ENCODE assay signal across 19 mouse cellular contexts in the genomic region with DNA sequence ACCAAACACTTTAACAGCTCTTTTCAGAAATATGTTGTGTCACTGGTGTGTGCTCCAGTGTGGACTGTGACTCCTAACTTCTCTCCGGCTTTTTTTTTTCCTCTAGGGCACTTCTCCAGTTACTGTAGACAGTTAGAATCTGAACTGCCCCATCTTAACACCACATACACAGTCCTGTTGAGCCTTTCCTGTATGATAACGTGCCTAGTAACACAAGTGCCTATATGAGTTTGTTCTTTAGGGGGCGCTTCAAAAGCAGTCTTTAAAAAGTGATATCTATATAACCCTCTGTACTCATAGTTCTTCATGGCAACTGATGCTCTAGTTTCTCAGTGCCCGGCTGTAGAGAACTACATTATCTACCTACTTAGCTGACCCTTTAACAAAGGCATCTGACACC. TPM values are rescaled to one million over a fixed set of nuclear protein-coding genes. Genes with fewer than 3 reads are reported as not detected.
DNase-seq lines count a peak whose midpoint lies in the region; ATAC-seq and TF ChIP-seq lines count a peak whose summit lies in the region.
"Had no signal": no experiment of that assay in that cellular context is flagged by ENCODE, and none has a peak within 500 bp of the region (broad histone marks: within the 10 kb centered on the region; RNA-seq: fewer than 3 reads in every experiment).

No protein-coding gene starts in this region.

- dilution Hi-C loops in CH12.LX (cut with MboI; ENCODE audit: extremely low pct_ligation_motif_present, extremely low pct_unique_long_range_greater_than_20kb, low sequenced_read_pairs): no loop called here

- no peak for DNase-seq in layer of hippocampus, adult 2 months (ENCODE audit: low spot score in 2 of 2)
- DNase-seq in layer of hippocampus, adult 9-11 months: no peak
- DNase-seq in 3T3-L1 (ENCODE audit: low read depth, low spot score) (peak; percentile 21), CH12.LX (ENCODE audit: extremely low read depth) (no peak), liver (no peak)
- no peak for DNase-seq in lung, postnatal 25 days (ENCODE audit: low spot score)
- DNase-seq: adrenal gland, adult 8-10 months; adrenal gland, postnatal 36 days; cerebellum, adult 8-10 months; cerebellum, postnatal 14 days; gastrocnemius, postnatal 14 days; heart, postnatal 36 days had no signal

- no peak overlapping the region for H3K4me3 ChIP-seq in layer of hippocampus, adult 2 months
- H3K4me3 ChIP-seq in CH12.LX (replicated peaks in 1 of 3; ENCODE audit: low read depth in 2 of 3, low read length in 2 of 3, poor library complexity in 1 of 3): no peak overlapping the region
- H3K4me3 ChIP-seq: embryonic facial prominence, embryonic 13.5 days; forebrain, embryonic 13.5 days; heart, embryonic 13.5 days; hindbrain, embryonic 15.5 days had no signal

- H3K4me1 ChIP-seq in CH12.LX (ENCODE audit: control insufficient read depth in 1 of 2, insufficient read depth in 2 of 2): no peaks in the 10 kb centered on the region
- H3K4me1 ChIP-seq: embryonic facial prominence, embryonic 13.5 days; forebrain, embryonic 13.5 days; heart, embryonic 13.5 days; hindbrain, embryonic 15.5 days had no signal

- H3K9me3 ChIP-seq in CH12.LX (replicated peaks; ENCODE audit: low read length): no peaks in the 10 kb centered on the region
- H3K9me3 ChIP-seq: embryonic facial prominence, embryonic 13.5 days; forebrain, embryonic 13.5 days; heart, embryonic 13.5 days; hindbrain, embryonic 15.5 days had no signal

- no peaks in the 10 kb centered on the region for H3K79me2 ChIP-seq in CH12.LX (replicated peaks; ENCODE audit: control insufficient read depth, extremely low read depth, insufficient read depth, poor library complexity, severe bottlenecking)

- H3K9ac ChIP-seq in CH12.LX (ENCODE audit: insufficient read depth, low read depth): no peak overlapping the region
- H3K9ac ChIP-seq: embryonic facial prominence, embryonic 13.5 days; forebrain, embryonic 13.5 days; forebrain, postnatal 0 days; heart, embryonic 13.5 days; hindbrain, embryonic 15.5 days had no signal

- TF ChIP-seq RAD21 in CH12.LX (IDR thresholded peaks at IDR 0.05; ENCODE audit: low read depth, low read length): peak; percentile 6

- peak; percentile 18; the same call in 1 of the 2 replicates for TF ChIP-seq CTCF in layer of hippocampus, adult 2 months (conservative IDR thresholded peaks at IDR 0.05)
- peak in 1 of 2 experiments; percentile 52; a peak in 2 of 4 replicates for TF ChIP-seq CTCF in CH12.LX (conservative IDR thresholded peaks at IDR 0.05 in 1 of 2, IDR thresholded peaks at IDR 0.05 in 1 of 2; ENCODE audit: low read depth in 2 of 2, low read length in 2 of 2)

- in situ Hi-C loops in CH12.LX (cut with MboI; ENCODE audit: low pct_ligation_motif_present, low pct_unique_long_range_greater_than_20kb, low sequenced_read_pairs): no loop called here

- TF ChIP-seq POLR2A in CH12.LX (IDR thresholded peaks at IDR 0.05; ENCODE audit: low read depth, low read length): no peak

- H3K27me3 ChIP-seq in CH12.LX (replicated peaks): no peaks in the 10 kb centered on the region
- H3K27me3 ChIP-seq: embryonic facial prominence, embryonic 13.5 days; forebrain, embryonic 13.5 days; heart, embryonic 13.5 days; hindbrain, embryonic 15.5 days had no signal

- H3K36me3 ChIP-seq in CH12.LX (replicated peaks in 1 of 2; ENCODE audit: control insufficient read depth in 1 of 2, insufficient read depth in 1 of 2, low read length in 1 of 2): no peaks in the 10 kb centered on the region
- H3K36me3 ChIP-seq: embryonic facial prominence, embryonic 13.5 days; heart, embryonic 13.5 days; hindbrain, embryonic 15.5 days had no signal

- no peak overlapping the region for H3K27ac ChIP-seq in layer of hippocampus, adult 2 months
- H3K27ac ChIP-seq in CH12.LX (ENCODE audit: insufficient read depth, low read depth): no peak overlapping the region
- H3K27ac ChIP-seq: embryonic facial prominence, embryonic 13.5 days; forebrain, embryonic 13.5 days; heart, embryonic 13.5 days; hindbrain, embryonic 15.5 days had no signal

- no peak for TF ChIP-seq EP300 in CH12.LX (IDR thresholded peaks at IDR 0.05; ENCODE audit: low read length)

- peak; percentile 68 for ATAC-seq in megakaryocyte progenitor cell, adult 5-6 weeks (replicated peaks; ENCODE audit: poor library complexity)
- ATAC-seq in erythroid progenitor cell, adult 5-6 weeks (replicated peaks; ENCODE audit: low FRiP score, poor library complexity, severe bottlenecking): no peak
- ATAC-seq: forebrain, embryonic 13.5 days; forebrain, postnatal 0 days had no signal

- peak overlapping the region; percentile 21; the same call in 1 of the 2 replicates for H3K4me2 ChIP-seq in CH12.LX (ENCODE audit: insufficient read depth, low read depth, poor library complexity, severe bottlenecking)
- H3K4me2 ChIP-seq: embryonic facial prominence, embryonic 13.5 days; forebrain, embryonic 13.5 days; heart, embryonic 13.5 days; hindbrain, embryonic 15.5 days had no signal

TF ChIP-seq in CH12.LX, 34 proteins besides CTCF, POLR2A, EP300 and RAD21:
- no peak for TF ChIP-seq ZNF384 (IDR thresholded peaks at IDR 0.05; ENCODE audit: low read depth, low read length)
- TF ChIP-seq RCOR1 (conservative IDR thresholded peaks at IDR 0.05; ENCODE audit: low read depth, low read length): no peak
- no peak for TF ChIP-seq CHD1 (IDR thresholded peaks at IDR 0.05; ENCODE audit: low read depth, low read length)
- TF ChIP-seq ZMIZ1 (IDR thresholded peaks at IDR 0.05; ENCODE audit: low read depth, low read length): no peak

RNA-seq across cellular contexts. Expression of a gene that starts 27.3 kb away (rescaled TPM):
- 1 to 10 TPM; 2.6 to 2.8 TPM for total RNA-seq in layer of hippocampus, adult 2 months (2021)
- total RNA-seq in CH12.LX (2012; rRNA removed) (0.67 and 1.2 TPM in 2 replicates), CH12.LX (2014; rRNA removed) (1.3 and 1.9 TPM in 2 replicates)
- polyA plus RNA-seq in CH12.LX (2012; ENCODE audit: insufficient read length, low read depth): 0.82 and 1.3 TPM in 2 replicates
- 2.0 and 4.1 TPM in 2 replicates for total RNA-seq in megakaryocyte progenitor cell, adult 5-6 weeks (2015)
- total RNA-seq in megakaryocyte progenitor cell, adult 5-6 weeks (2017): 1.3 and 2.4 TPM in 2 replicates
- total RNA-seq in erythroid progenitor cell, adult 5-6 weeks (2015; ENCODE audit: low replicate concordance): 4.6 TPM in 1 of 2 replicates, not detected in the other
- total RNA-seq in erythroid progenitor cell, adult 5-6 weeks (2017; ENCODE audit: low replicate concordance): 0.51 and 6.3 TPM in 2 replicates

RNA-seq across cellular contexts. Expression of a gene that starts 27.9 kb away (rescaled TPM):
- 100 to 1,000 TPM; 110 to 118 TPM for total RNA-seq in layer of hippocampus, adult 2 months (2021)
- total RNA-seq in CH12.LX (2012; rRNA removed): 36.3 and 39.0 TPM in 2 replicates
- 29.8 and 31.7 TPM in 2 replicates for total RNA-seq in CH12.LX (2014; rRNA removed)
- polyA plus RNA-seq in CH12.LX (2012; ENCODE audit: insufficient read length, low read depth): 62.6 and 71.5 TPM in 2 replicates
- total RNA-seq in megakaryocyte progenitor cell, adult 5-6 weeks (2015): 83.2 and 103 TPM in 2 replicates
- total RNA-seq in megakaryocyte progenitor cell, adult 5-6 weeks (2017): 55.3 and 83.6 TPM in 2 replicates
- total RNA-seq in erythroid progenitor cell, adult 5-6 weeks (2015; ENCODE audit: low replicate concordance): 105 and 121 TPM in 2 replicates
- 141 and 214 TPM in 2 replicates for total RNA-seq in erythroid progenitor cell, adult 5-6 weeks (2017; ENCODE audit: low replicate concordance)
